Mouse (Mus musculus) testis, adult 2 months (tissue): ENCODE measurements at regions not wholly inside any gene's neighbourhood (a gene's known extent, or its start where the extent isn't known, plus 50 kb on each side); places are given as distances from the start of the nearest gene placed in this dataset.

Source experiments
- H3K27ac ChIP-seq: fragments of 200-500 bp; 2 replicates; pipeline ENCODE4 v1.5.1; 2012; ENCODE audit warnings: low read depth, low read length; ENCODE audit not compliant: control insufficient read depth, insufficient read depth
- H3K27me3 ChIP-seq: fragments of 200-500 bp; 2 replicates; pipeline ENCODE4 v1.6.1; 2012; ENCODE audit warnings: mild to moderate bottlenecking, low read length, moderate library complexity; ENCODE audit not compliant: control insufficient read depth, insufficient read depth
- H3K36me3 ChIP-seq: fragments of 200-500 bp; 2 replicates; pipeline ENCODE4 v1.6.1; 2012; ENCODE audit warnings: mild to moderate bottlenecking, low read length; ENCODE audit not compliant: control insufficient read depth, insufficient read depth
- H3K4me1 ChIP-seq: fragments of 200-500 bp; 2 replicates; pipeline ENCODE4 v1.6.1; 2012; ENCODE audit warnings: low read length; ENCODE audit not compliant: control insufficient read depth, insufficient read depth
- H3K4me3 ChIP-seq: fragments of 200-500 bp; 2 replicates; pipeline ENCODE4 v1.5.1; 2012; ENCODE audit warnings: low read depth, mild to moderate bottlenecking, low read length, moderate library complexity, mixed read lengths; ENCODE audit not compliant: control insufficient read depth
- CTCF ChIP-seq: fragments of 200-500 bp; IDR thresholded peaks from 2 replicates; pipeline ENCODE4 v1.5.1; 2012; ENCODE audit warnings: low read depth, mild to moderate bottlenecking, inconsistent platforms, low read length, moderate library complexity; ENCODE audit not compliant: control insufficient read depth, insufficient read depth, insufficient replicate concordance
- POLR2A ChIP-seq: fragments of 200-500 bp; IDR thresholded peaks from 2 replicates; pipeline ENCODE4 v1.6.1; 2012; ENCODE audit warnings: low read depth, mild to moderate bottlenecking, inconsistent platforms, low read length, moderate library complexity; ENCODE audit not compliant: control insufficient read depth

- Histone ChIP-seq H3K27me3 (no peaks in the 10 kb centered on the region), H3K4me1 (no peaks in the 10 kb centered on the region), H3K27ac (no peak overlapping the region), H3K4me3 (no peak overlapping the region), H3K36me3 (no peaks in the 10 kb centered on the region)
- TF ChIP-seq POLR2A, result no peak
- no peak for TF ChIP-seq CTCF
Measured at GRCm38 (mm10) chr6:58752496-58752895, 78.8 kb upstream of the Herc3 start.

GRCm38 (mm10) chr6:58756309-58757015 lies 74.8 kb upstream of the Herc3 start:
- H3K4me3 ChIP-seq, result no peak overlapping the region
- H3K27me3 ChIP-seq, result no peaks in the 10 kb centered on the region
- TF ChIP-seq POLR2A, result no peak
- no peak for TF ChIP-seq CTCF
- H3K27ac ChIP-seq, result no peak overlapping the region
- no peaks in the 10 kb centered on the region for H3K4me1 ChIP-seq
- H3K36me3 ChIP-seq, result no peaks in the 10 kb centered on the region

- TF ChIP-seq CTCF, result no peak
- no peak for TF ChIP-seq POLR2A
- H3K27me3 ChIP-seq, result no peaks in the 10 kb centered on the region
- H3K27ac ChIP-seq, result no peak overlapping the region
Measured at GRCm38 (mm10) chr6:58757339-58757738, 73.9 kb upstream of the Herc3 start.

DNA sequence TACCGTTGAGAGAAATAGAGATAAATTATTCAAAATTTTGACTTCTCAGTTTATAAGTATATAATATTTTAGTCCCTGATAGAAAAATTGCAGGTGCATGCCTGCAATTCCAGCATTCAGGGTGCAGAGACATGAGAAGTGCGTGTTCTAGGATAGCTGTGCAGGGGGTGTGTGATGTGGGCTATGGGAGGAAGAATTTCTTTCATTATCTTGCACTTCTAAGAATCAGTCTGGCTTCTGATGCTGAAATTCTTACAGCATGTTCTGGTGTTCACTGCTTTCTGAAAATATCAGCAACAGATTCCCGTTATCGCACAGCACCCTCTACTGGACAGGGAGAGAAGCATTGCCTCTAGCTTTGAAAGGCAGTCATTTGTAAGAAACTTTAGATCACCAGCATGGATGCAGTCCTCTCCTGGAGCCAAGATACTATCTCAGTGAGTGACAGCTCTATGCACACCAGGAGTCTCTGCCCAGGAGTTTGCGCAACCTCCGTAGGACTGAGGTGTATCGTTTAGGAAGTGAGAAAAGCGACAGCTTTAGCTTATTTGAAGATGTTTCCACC lies 60.5 kb upstream of the Herc3 start:
- Histone ChIP-seq H3K27me3 (no peaks in the 10 kb centered on the region), H3K4me1 (no peaks in the 10 kb centered on the region), H3K27ac (no peak overlapping the region), H3K36me3 (no peaks in the 10 kb centered on the region), H3K4me3 (no peak overlapping the region)
- TF ChIP-seq POLR2A (no peak), CTCF (peak; percentile 9; the same call in 1 of the 2 replicates)

More at GRCm38 (mm10) chr6:58757339-58757738, 73.9 kb upstream of the Herc3 start:
- H3K4me1 ChIP-seq, result no peaks in the 10 kb centered on the region
- H3K36me3 ChIP-seq, result no peaks in the 10 kb centered on the region
- H3K4me3 ChIP-seq, result no peak overlapping the region

DNA sequence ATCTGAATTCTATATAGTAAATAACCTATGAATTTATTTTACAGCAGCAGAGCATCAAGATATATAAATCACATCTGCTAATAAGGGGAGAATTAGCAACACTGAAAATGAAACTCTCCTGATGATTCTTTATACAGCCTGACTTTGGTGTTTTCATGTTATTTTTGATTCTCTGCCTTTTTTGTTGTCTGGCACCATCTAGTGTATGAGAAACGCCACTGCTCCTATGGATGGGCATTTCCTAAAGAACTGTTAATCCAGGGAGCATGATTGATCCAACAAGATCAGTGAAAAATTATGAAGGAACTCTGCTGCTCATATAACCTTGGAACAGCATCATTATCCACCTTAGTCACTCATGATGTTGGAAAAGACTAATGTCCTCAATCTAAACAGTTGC lies 59.3 kb upstream of the Herc3 start:
- H3K36me3 ChIP-seq, result no peaks in the 10 kb centered on the region

More for the DNA sequence above, 59.3 kb upstream of the Herc3 start:
- TF ChIP-seq CTCF, result no peak
- TF ChIP-seq POLR2A, result no peak
- H3K27me3 ChIP-seq, result no peaks in the 10 kb centered on the region
- H3K4me1 ChIP-seq, result no peaks in the 10 kb centered on the region
- no peak overlapping the region for H3K27ac ChIP-seq
- H3K4me3 ChIP-seq, result no peak overlapping the region
